Mouse (Mus musculus) CH12.LX (cell line): ENCODE data around the gene Oaz1. TPM values are rescaled to one million over a fixed set of nuclear protein-coding genes. Genes with fewer than 3 reads are reported as not detected.

Experiments used
- DNase-seq: peaks from one replicate; pipeline ENCODE4 v3.0.0-alpha.2; 2013; ENCODE audit errors: extremely low read depth
- H3K27ac ChIP-seq: 2 replicates; pipeline ENCODE4 v1.5.1; 2012; ENCODE audit warnings: low read depth, mild to moderate bottlenecking, control low read depth, moderate library complexity; ENCODE audit not compliant: insufficient read depth
- H3K27me3 ChIP-seq: replicated peaks from 2 replicates; pipeline ENCODE3; 2012; ENCODE audit warnings: inconsistent platforms
- H3K36me3 ChIP-seq, 2 experiments: replicated peaks in 1 of 2; 2 replicates each; pipeline versions ENCODE3 to v1.6.1; 2012; ENCODE audit warnings: inconsistent platforms in 1 of 2, low read length in 1 of 2, mild to moderate bottlenecking in 1 of 2, mixed read lengths in 1 of 2, moderate library complexity in 1 of 2; ENCODE audit not compliant: control insufficient read depth in 1 of 2, insufficient read depth in 1 of 2
- H3K4me1 ChIP-seq, 2 experiments: 2 replicates each; pipeline ENCODE4 v1.6.1; 2012; ENCODE audit warnings: inconsistent platforms in 1 of 2, moderate library complexity in 1 of 2; ENCODE audit not compliant: insufficient read depth in 2 of 2, control insufficient read depth in 1 of 2
- H3K4me2 ChIP-seq: 2 replicates; pipeline ENCODE4 v1.6.1; 2012; ENCODE audit warnings: low read depth, mild to moderate bottlenecking, control low read depth; ENCODE audit not compliant: poor library complexity, insufficient read depth, severe bottlenecking
- H3K4me3 ChIP-seq, 3 experiments: fragments of 150-350 bp in 1 of 3; sonication (generic) in 1 of 3; replicated peaks in 1 of 3; 2 replicates each; pipeline versions ENCODE3 to v1.5.1; 2011 to 2012; ENCODE audit warnings: low read depth in 2 of 3, low read length in 2 of 3, mild to moderate bottlenecking in 2 of 3, moderate library complexity in 2 of 3, control low read depth in 1 of 3, improper control_type of control experiment in 1 of 3, inconsistent platforms in 1 of 3, mixed read lengths in 1 of 3; ENCODE audit not compliant: poor library complexity in 1 of 3
- H3K79me2 ChIP-seq: replicated peaks from 2 replicates; pipeline ENCODE4 v1.6.1; 2012; ENCODE audit warnings: mild to moderate bottlenecking, moderate library complexity; ENCODE audit not compliant: control insufficient read depth, poor library complexity, insufficient read depth, severe bottlenecking; ENCODE audit errors: extremely low read depth
- H3K9ac ChIP-seq: 2 replicates; pipeline ENCODE4 v1.6.1; 2012; ENCODE audit warnings: low read depth, mild to moderate bottlenecking, control low read depth, moderate library complexity; ENCODE audit not compliant: insufficient read depth
- H3K9me3 ChIP-seq: replicated peaks from 2 replicates; pipeline ENCODE3; 2012; ENCODE audit warnings: low read length, inconsistent platforms, mixed read lengths
- CHD2 ChIP-seq: IDR thresholded peaks from 2 replicates; pipeline ENCODE4 v1.6.1; 2011; ENCODE audit warnings: low read length, improper control_type of control experiment
- CTCF ChIP-seq, 2 experiments: IDR thresholded peaks in 1 of 2; conservative IDR thresholded peaks in 1 of 2; 2 replicates each; pipeline ENCODE4 v1.5.1; 2011 to 2012; ENCODE audit warnings: low read depth in 2 of 2, low read length in 2 of 2, improper control_type of control experiment in 1 of 2, inconsistent platforms in 1 of 2, mild to moderate bottlenecking in 1 of 2, moderate library complexity in 1 of 2
- EP300 ChIP-seq: IDR thresholded peaks from 2 replicates; pipeline ENCODE4 v1.6.1; 2011; ENCODE audit warnings: low read length, improper control_type of control experiment
- ETS1 ChIP-seq: conservative IDR thresholded peaks from 2 replicates; pipeline ENCODE4 v1.6.1; 2012; ENCODE audit warnings: low read depth, mild to moderate bottlenecking, inconsistent platforms, low read length, improper control_type of control experiment, moderate library complexity
- IRF4 ChIP-seq: IDR thresholded peaks from 2 replicates; pipeline ENCODE4 v1.6.1; 2014; ENCODE audit warnings: low read depth, mild to moderate bottlenecking, inconsistent platforms, low read length, improper control_type of control experiment
- JUND ChIP-seq: conservative IDR thresholded peaks from 2 replicates; pipeline ENCODE4 v1.6.1; 2011; ENCODE audit warnings: low read depth, low read length, improper control_type of control experiment
- MYC ChIP-seq: IDR thresholded peaks from 2 replicates; pipeline ENCODE4 v1.6.1; 2011; ENCODE audit warnings: low read depth, mild to moderate bottlenecking, improper control_type of control experiment, low read length
- NRF1 ChIP-seq: IDR thresholded peaks from 2 replicates; pipeline ENCODE4 v1.6.1; 2014; ENCODE audit warnings: low read depth, mild to moderate bottlenecking, inconsistent platforms, low read length, improper control_type of control experiment, moderate library complexity
- RCOR1 ChIP-seq: conservative IDR thresholded peaks from 2 replicates; pipeline ENCODE4 v1.6.1; 2012; ENCODE audit warnings: low read depth, mild to moderate bottlenecking, inconsistent platforms, low read length, improper control_type of control experiment
- UBTF ChIP-seq: IDR thresholded peaks from 2 replicates; pipeline ENCODE4 v1.6.1; 2012; ENCODE audit warnings: low read depth, mild to moderate bottlenecking, inconsistent platforms, low read length, improper control_type of control experiment, moderate library complexity
- USF2 ChIP-seq: conservative IDR thresholded peaks from 2 replicates; pipeline ENCODE4 v1.6.1; 2011; ENCODE audit warnings: low read depth, low read length, improper control_type of control experiment
- dilution Hi-C: fragments of 300-500 bp; cut with MboI; formaldehyde crosslinking; loops from 2 replicates; pipeline ENCODE4 v1.14.3; 2020; ENCODE audit warnings: low sequenced_read_pairs; ENCODE audit not compliant: extremely low pct_unique_long_range_greater_than_20kb, extremely low pct_ligation_motif_present
- in situ Hi-C: fragments of 300-500 bp; cut with MboI; formaldehyde crosslinking; loops from 3 replicates; pipeline ENCODE4 v1.14.3; 2019; ENCODE audit warnings: low sequenced_read_pairs, low pct_ligation_motif_present, low pct_unique_long_range_greater_than_20kb, mixed read lengths
- polyA plus RNA-seq: library from polyadenylated mRNA; unstranded; fragments of >175 nt; gene quantifications from 2 replicates; pipeline ENCODE4 v1.2.1, GENCODE M21; 2012; ENCODE audit warnings: low read depth; ENCODE audit not compliant: insufficient read length
- total RNA-seq, 2 experiments: library from RNA; depleted of rRNA; stranded (reverse); fragments of 300-350 nt in 1 of 2; fragments of >200 nt in 1 of 2; gene quantifications; 2 replicates each; pipeline ENCODE4 v1.2.3; 2012 to 2014

The Oaz1 gene
- total and polyA plus RNA-seq, 3 experiments: 646 to 1,081 (median 899) TPM

- dilution Hi-C loops: no loop called here
- no peak for TF ChIP-seq NRF1
- no peak for TF ChIP-seq USF2
- no peak for TF ChIP-seq JUND
- no peak for TF ChIP-seq UBTF
- no peak for TF ChIP-seq CHD2
- H3K9me3 ChIP-seq: no peaks in the 10 kb centered on the region
These were observed 42.2 kb upstream of the Oaz1 start for GRCm38 (mm10) chr10:80784302-80784701.

GRCm38 (mm10) chr10:80784871-80785270 is 41.6 kb upstream of the Oaz1 start:
- in situ Hi-C loops (no loop called here), dilution Hi-C loops (no loop called here)
- peaks cover 94 to 99% of the 10 kb centered on the region in 2 experiments for H3K36me3 ChIP-seq
- H3K4me2 ChIP-seq: no peak overlapping the region
- H3K4me1 ChIP-seq: no peaks in the 10 kb centered on the region
- no peak overlapping the region for H3K9ac ChIP-seq
- H3K4me3 ChIP-seq: no peak overlapping the region
- H3K27me3 ChIP-seq: no peaks in the 10 kb centered on the region
- TF ChIP-seq UBTF (no peak), RCOR1 (no peak), EP300 (no peak), IRF4 (no peak), MYC (no peak), ETS1 (no peak)
- no peaks in the 10 kb centered on the region for H3K79me2 ChIP-seq
- no peaks in the 10 kb centered on the region for H3K9me3 ChIP-seq
- H3K27ac ChIP-seq: no peak overlapping the region
- no peak for DNase-seq

More at GRCm38 (mm10) chr10:80784302-80784701, 42.2 kb upstream of the Oaz1 start:
- Histone ChIP-seq H3K36me3 (peaks cover 94 to 100% of the 10 kb centered on the region in 2 experiments), H3K27me3 (no peaks in the 10 kb centered on the region), H3K27ac (no peak overlapping the region), H3K79me2 (no peaks in the 10 kb centered on the region), H3K4me3 (no peak overlapping the region), H3K4me1 (no peaks in the 10 kb centered on the region), H3K4me2 (no peak overlapping the region), H3K9ac (no peak overlapping the region)
- DNase-seq: no peak
- in situ Hi-C loops: no loop called here

GRCm38 (mm10) chr10:80785963-80786362 is 40.5 kb upstream of the Oaz1 start:
- H3K4me2 ChIP-seq: no peak overlapping the region
- no peak overlapping the region for H3K4me3 ChIP-seq
- no peak for TF ChIP-seq MYC
- no peak for TF ChIP-seq CTCF (conservative IDR thresholded peaks at IDR 0.05 in 1 of 2, IDR thresholded peaks at IDR 0.05 in 1 of 2; ENCODE audit: low read depth in 2 of 2, low read length in 2 of 2)
- in situ Hi-C loops (no loop called here), dilution Hi-C loops (no loop called here)
- no peak overlapping the region for H3K27ac ChIP-seq
- H3K9me3 ChIP-seq: no peaks in the 10 kb centered on the region
- H3K36me3 ChIP-seq: peaks cover 98 to 99% of the 10 kb centered on the region in 2 experiments
- H3K9ac ChIP-seq: no peak overlapping the region
- H3K4me1 ChIP-seq: no peaks in the 10 kb centered on the region
- no peaks in the 10 kb centered on the region for H3K79me2 ChIP-seq
- DNase-seq: no peak
- no peaks in the 10 kb centered on the region for H3K27me3 ChIP-seq
